Mouse (Mus musculus): ENCODE measurements around the gene Slc25a33. TPM values are rescaled to one million over a fixed set of nuclear protein-coding genes. Genes with fewer than 3 reads are reported as not detected.

Gene Slc25a33
- polyA plus RNA-seq, 1 experiment from 2014 or later: 10.6 TPM

GRCm38 (mm10) chr4:149737383-149738324 lies 36.4 kb downstream of the Slc25a33 start, which contains the start of gene Tmem201:
Gene Tmem201, minus strand, starts transcription at chr4:149738044.
- Histone ChIP-seq H3K36me3 (replicated peaks) (peaks cover under 1% of the 10 kb centered on the region; the same call in 1 of the 2 replicates), H3K4me3 (replicated peaks) (peak within 1 kb of the TSS; percentile 69), H3K27ac (replicated peaks) (peak within 1 kb of the TSS; percentile 69), H3K27me3 (no peaks in the 10 kb centered on the region), H3K9me3 (replicated peaks) (no peaks in the 10 kb centered on the region), H3K4me2 (peak within 1 kb of the TSS; percentile 97), H3K9ac (peak within 1 kb of the TSS; percentile 62), H3K4me1 (replicated peaks) (peaks cover 49% of the 10 kb centered on the region)
- ATAC-seq (ENCODE audit: insufficient read depth): peak; percentile 92
- WGBS (ENCODE audit: insufficient replicate concordance): under 1% methylated on average over 93 of the region's 97 CpGs

GRCm38 (mm10) chr4:149736581-149736980 lies 37.5 kb downstream of the Slc25a33 start:
- Histone ChIP-seq H3K4me2 (peak overlapping the region; percentile 97), H3K27ac (replicated peaks) (no peak overlapping the region), H3K36me3 (replicated peaks) (peaks cover 3% of the 10 kb centered on the region), H3K27me3 (no peaks in the 10 kb centered on the region), H3K4me3 (replicated peaks) (peak overlapping the region; percentile 69), H3K9ac (peak overlapping the region; percentile 62; the same call in 1 of the 2 replicates), H3K4me1 (replicated peaks) (peaks cover 54% of the 10 kb centered on the region), H3K9me3 (replicated peaks) (no peaks in the 10 kb centered on the region)
- ATAC-seq (ENCODE audit: insufficient read depth): no peak
- 22% methylated on average over 4 of the region's 4 CpGs for WGBS (ENCODE audit: insufficient replicate concordance)

DNA sequence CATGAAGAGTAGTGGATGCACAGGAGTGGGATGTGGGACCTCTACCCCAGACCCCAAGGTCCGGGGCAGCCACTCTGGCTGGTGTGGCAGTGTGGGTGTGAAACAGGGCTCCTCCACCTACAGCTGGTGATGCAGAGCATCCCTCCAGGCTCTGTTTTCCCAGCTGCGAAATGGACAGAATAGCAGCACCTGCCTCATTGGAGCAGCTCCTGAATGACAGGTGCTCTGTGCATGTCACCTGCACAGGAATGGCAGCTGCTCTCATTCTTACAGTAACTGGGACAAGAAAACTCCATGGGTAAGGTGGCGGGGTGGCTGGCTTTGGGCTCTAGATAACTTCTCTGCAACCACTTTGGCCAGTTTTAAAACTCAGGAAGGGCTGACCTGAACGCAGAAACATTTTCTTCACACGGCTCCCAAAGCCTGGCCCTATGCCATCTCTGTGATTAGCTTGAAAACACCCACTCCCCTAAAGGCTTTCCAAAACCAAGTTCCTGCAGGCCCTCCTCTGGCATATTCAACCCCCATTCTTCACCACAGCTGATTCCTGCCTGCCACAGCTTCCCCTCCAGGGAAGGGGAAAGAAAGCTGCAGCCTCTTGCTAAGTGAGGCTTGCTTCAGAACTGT lies 38.3 kb downstream of the Slc25a33 start:
- Histone ChIP-seq H3K4me3 (replicated peaks) (no peak overlapping the region), H3K36me3 (replicated peaks) (peaks cover 9% of the 10 kb centered on the region), H3K4me2 (no peak overlapping the region), H3K9ac (no peak overlapping the region), H3K27me3 (no peaks in the 10 kb centered on the region), H3K4me1 (replicated peaks) (peaks cover 56% of the 10 kb centered on the region), H3K27ac (replicated peaks) (no peak overlapping the region), H3K9me3 (replicated peaks) (no peaks in the 10 kb centered on the region)
- 61% methylated on average over 5 of the region's 5 CpGs for WGBS (ENCODE audit: insufficient replicate concordance)
- no peak for ATAC-seq (ENCODE audit: insufficient read depth)

DNA sequence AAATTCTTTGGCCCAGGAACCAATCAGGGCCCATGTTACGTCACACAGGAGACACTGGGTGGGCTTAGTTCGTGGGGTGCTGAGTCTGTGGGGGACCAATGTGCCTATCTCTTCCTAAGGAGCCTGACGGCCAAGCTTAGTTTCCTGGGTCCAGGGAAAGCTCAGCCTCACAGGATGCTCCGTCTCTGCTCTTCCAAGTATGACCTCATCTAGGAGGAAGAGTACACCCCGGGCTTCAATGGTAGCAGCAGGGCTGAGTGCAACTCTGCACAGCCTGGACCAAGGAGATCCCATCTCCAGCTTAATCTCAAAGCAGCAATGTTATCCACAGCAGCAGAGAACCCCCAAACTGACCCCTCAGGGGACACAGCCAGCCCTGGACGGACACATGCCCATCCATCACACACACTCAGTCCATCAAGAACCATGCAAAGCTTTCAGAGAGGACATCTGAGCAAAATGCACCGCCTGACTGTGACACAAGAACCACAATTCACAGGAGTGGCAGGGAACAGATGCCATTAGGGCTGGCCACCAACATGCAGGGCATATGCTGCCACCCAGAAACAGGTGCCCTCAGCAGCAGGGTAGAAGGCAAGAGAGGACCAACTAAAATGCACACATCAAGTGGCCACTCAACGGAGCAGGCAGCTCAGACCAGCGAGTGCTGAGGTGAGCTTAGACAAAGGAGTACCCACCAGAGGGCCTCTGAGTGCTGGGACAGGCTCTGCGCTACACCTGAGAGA lies 39.2 kb downstream of the Slc25a33 start:
- ATAC-seq (ENCODE audit: insufficient read depth): no peak

GRCm38 (mm10) chr4:149734246-149734645 lies 39.8 kb downstream of the Slc25a33 start:
- H3K9me3 ChIP-seq (replicated peaks): no peaks in the 10 kb centered on the region
- H3K9ac ChIP-seq: no peak overlapping the region
- H3K4me2 ChIP-seq: no peak overlapping the region
- no peak overlapping the region for H3K27ac ChIP-seq (replicated peaks)
- H3K36me3 ChIP-seq (replicated peaks): peaks cover 22% of the 10 kb centered on the region
- WGBS (ENCODE audit: insufficient replicate concordance): 66% methylated on average over 6 of the region's 6 CpGs
- H3K4me1 ChIP-seq (replicated peaks): peaks cover 56% of the 10 kb centered on the region
- ATAC-seq (ENCODE audit: insufficient read depth): no peak
- H3K4me3 ChIP-seq (replicated peaks): no peak overlapping the region
- H3K27me3 ChIP-seq: no peaks in the 10 kb centered on the region

More for the DNA sequence above, 39.2 kb downstream of the Slc25a33 start:
- Histone ChIP-seq H3K4me2 (no peak overlapping the region), H3K36me3 (replicated peaks) (peaks cover 15% of the 10 kb centered on the region), H3K9me3 (replicated peaks) (no peaks in the 10 kb centered on the region), H3K9ac (no peak overlapping the region), H3K27ac (replicated peaks) (no peak overlapping the region), H3K4me1 (replicated peaks) (peaks cover 56% of the 10 kb centered on the region), H3K27me3 (no peaks in the 10 kb centered on the region), H3K4me3 (replicated peaks) (no peak overlapping the region)
- 68% methylated on average over 10 of the region's 10 CpGs for WGBS (ENCODE audit: insufficient replicate concordance)

DNA sequence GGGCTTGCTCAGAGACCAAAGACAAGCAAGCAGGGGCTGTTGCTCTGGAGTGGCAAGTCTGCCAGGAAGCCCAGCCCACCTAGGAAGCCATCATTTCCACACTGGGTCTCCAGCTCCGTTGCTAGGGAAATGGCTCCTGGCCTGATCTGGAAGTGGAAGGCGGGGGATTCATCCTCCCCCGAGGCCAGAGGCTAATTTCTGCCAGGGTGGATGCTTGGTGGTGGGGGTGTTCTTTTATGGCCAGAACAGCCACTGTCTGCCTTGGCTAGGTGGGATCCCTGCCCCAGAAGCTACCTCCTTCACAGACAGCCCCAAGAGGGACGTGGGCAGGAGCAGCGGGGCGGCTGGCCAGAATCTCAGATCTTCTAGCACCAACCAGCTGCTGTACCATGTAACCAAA lies 40.3 kb downstream of the Slc25a33 start:
- H3K27ac ChIP-seq (replicated peaks): no peak overlapping the region
- H3K36me3 ChIP-seq (replicated peaks): peaks cover 25% of the 10 kb centered on the region
- ATAC-seq (ENCODE audit: insufficient read depth): no peak
- peaks cover 56% of the 10 kb centered on the region for H3K4me1 ChIP-seq (replicated peaks)
- H3K4me3 ChIP-seq (replicated peaks): no peak overlapping the region
- no peak overlapping the region for H3K9ac ChIP-seq
- H3K27me3 ChIP-seq: no peaks in the 10 kb centered on the region
- WGBS (ENCODE audit: insufficient replicate concordance): 67% methylated on average over 6 of the region's 6 CpGs
- no peak overlapping the region for H3K4me2 ChIP-seq
- H3K9me3 ChIP-seq (replicated peaks): no peaks in the 10 kb centered on the region

GRCm38 (mm10) chr4:149732800-149733199 lies 41.3 kb downstream of the Slc25a33 start:
- H3K27ac ChIP-seq (replicated peaks): no peak overlapping the region
- ATAC-seq (ENCODE audit: insufficient read depth): no peak

GRCm38 (mm10) chr4:149732313-149732712 lies 41.8 kb downstream of the Slc25a33 start:
- H3K27ac ChIP-seq (replicated peaks): no peak overlapping the region
- H3K4me3 ChIP-seq (replicated peaks): no peak overlapping the region
- H3K4me1 ChIP-seq (replicated peaks): peaks cover 51% of the 10 kb centered on the region
- 62% methylated on average over 3 of the region's 3 CpGs for WGBS (ENCODE audit: insufficient replicate concordance)
- ATAC-seq (ENCODE audit: insufficient read depth): no peak
- H3K36me3 ChIP-seq (replicated peaks): peaks cover 34% of the 10 kb centered on the region
- no peak overlapping the region for H3K9ac ChIP-seq
- no peaks in the 10 kb centered on the region for H3K9me3 ChIP-seq (replicated peaks)
- no peak overlapping the region for H3K4me2 ChIP-seq
- no peaks in the 10 kb centered on the region for H3K27me3 ChIP-seq

More at GRCm38 (mm10) chr4:149732800-149733199, 41.3 kb downstream of the Slc25a33 start:
- H3K9ac ChIP-seq: no peak overlapping the region
- H3K4me1 ChIP-seq (replicated peaks): peaks cover 53% of the 10 kb centered on the region
- WGBS (ENCODE audit: insufficient replicate concordance): 32% methylated on average over 10 of the region's 10 CpGs
- no peak overlapping the region for H3K4me2 ChIP-seq
- no peaks in the 10 kb centered on the region for H3K9me3 ChIP-seq (replicated peaks)
- peaks cover 30% of the 10 kb centered on the region for H3K36me3 ChIP-seq (replicated peaks)
- no peaks in the 10 kb centered on the region for H3K27me3 ChIP-seq
- no peak overlapping the region for H3K4me3 ChIP-seq (replicated peaks)

DNA sequence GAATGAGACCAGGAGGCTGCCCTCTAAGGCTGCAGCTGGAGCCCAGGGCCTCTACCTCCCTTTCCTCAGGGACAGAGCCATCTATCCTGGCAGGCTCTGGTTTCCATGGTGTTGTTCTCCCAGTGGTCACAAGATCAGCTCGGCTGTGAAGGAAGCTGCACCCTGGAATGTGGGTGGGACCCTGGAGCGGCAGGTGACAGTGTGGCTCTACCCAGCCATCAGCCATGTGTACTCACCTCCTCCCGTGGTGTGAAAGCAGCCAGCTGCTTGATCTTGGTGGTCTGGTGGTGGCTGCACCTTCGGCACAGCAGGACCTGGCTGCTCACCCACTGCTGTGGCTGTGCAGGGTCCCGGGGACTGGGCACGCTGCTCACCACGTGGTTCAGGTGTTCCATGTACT lies 43.2 kb downstream of the Slc25a33 start:
- Histone ChIP-seq H3K4me3 (replicated peaks) (no peak overlapping the region), H3K9me3 (replicated peaks) (no peaks in the 10 kb centered on the region), H3K4me2 (no peak overlapping the region), H3K27me3 (no peaks in the 10 kb centered on the region), H3K36me3 (replicated peaks) (peaks cover 48% of the 10 kb centered on the region), H3K9ac (no peak overlapping the region), H3K4me1 (replicated peaks) (peaks cover 40% of the 10 kb centered on the region), H3K27ac (replicated peaks) (no peak overlapping the region)
- WGBS (ENCODE audit: insufficient replicate concordance): 42% methylated on average over 7 of the region's 7 CpGs
- no peak for ATAC-seq (ENCODE audit: insufficient read depth)

- ATAC-seq (ENCODE audit: insufficient read depth): no peak
- no peak overlapping the region for H3K4me3 ChIP-seq (replicated peaks)
- no peaks in the 10 kb centered on the region for H3K27me3 ChIP-seq
- H3K27ac ChIP-seq (replicated peaks): no peak overlapping the region
- H3K4me1 ChIP-seq (replicated peaks): peaks cover 27% of the 10 kb centered on the region
- no peaks in the 10 kb centered on the region for H3K9me3 ChIP-seq (replicated peaks)
- 56% methylated on average over 8 of the region's 8 CpGs for WGBS (ENCODE audit: insufficient replicate concordance)
- peaks cover 51% of the 10 kb centered on the region for H3K36me3 ChIP-seq (replicated peaks)
- H3K9ac ChIP-seq: no peak overlapping the region
- H3K4me2 ChIP-seq: no peak overlapping the region
Measured at GRCm38 (mm10) chr4:149728810-149729209, 45.3 kb downstream of the Slc25a33 start.

DNA sequence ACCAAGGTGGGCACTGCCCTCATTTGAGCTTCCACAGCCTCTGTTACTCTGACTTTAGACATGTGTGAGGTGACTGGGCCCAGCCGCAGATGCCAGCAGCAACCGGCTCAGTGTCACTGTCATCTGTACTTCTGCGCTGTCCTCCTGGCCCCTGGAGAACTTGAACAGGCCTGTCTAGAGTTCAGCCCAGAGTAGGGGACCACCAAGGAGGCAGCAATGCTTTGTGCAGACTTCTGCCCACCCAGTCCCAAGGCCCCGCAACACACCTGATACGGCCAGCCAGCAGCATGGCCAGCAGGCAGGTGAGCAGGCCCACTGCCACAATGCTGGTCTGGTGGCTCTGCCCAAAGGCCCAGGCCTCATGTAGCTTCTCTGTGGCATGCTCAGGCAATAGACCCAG lies 46.4 kb downstream of the Slc25a33 start:
- Histone ChIP-seq H3K9ac (no peak overlapping the region), H3K4me1 (replicated peaks) (peaks cover 15% of the 10 kb centered on the region), H3K4me2 (no peak overlapping the region), H3K4me3 (replicated peaks) (no peak overlapping the region), H3K36me3 (replicated peaks) (peaks cover 51% of the 10 kb centered on the region), H3K27ac (replicated peaks) (no peak overlapping the region), H3K27me3 (no peaks in the 10 kb centered on the region), H3K9me3 (replicated peaks) (no peaks in the 10 kb centered on the region)
- ATAC-seq (ENCODE audit: insufficient read depth): no peak
- 91% methylated on average over 5 of the region's 5 CpGs for WGBS (ENCODE audit: insufficient replicate concordance)

All from liver, embryonic 15.5 days (tissue).